Mouse (Mus musculus) urinary bladder, postnatal 4 days (tissue): ENCODE results near the gene Micall2.

Experiments used
- DNase-seq, 2 experiments: peaks; one replicate each; pipeline ENCODE4 v3.0.0; 2021 to 2022; ENCODE audit warnings: low spot score in 2 of 2

Gene Micall2

DNA sequence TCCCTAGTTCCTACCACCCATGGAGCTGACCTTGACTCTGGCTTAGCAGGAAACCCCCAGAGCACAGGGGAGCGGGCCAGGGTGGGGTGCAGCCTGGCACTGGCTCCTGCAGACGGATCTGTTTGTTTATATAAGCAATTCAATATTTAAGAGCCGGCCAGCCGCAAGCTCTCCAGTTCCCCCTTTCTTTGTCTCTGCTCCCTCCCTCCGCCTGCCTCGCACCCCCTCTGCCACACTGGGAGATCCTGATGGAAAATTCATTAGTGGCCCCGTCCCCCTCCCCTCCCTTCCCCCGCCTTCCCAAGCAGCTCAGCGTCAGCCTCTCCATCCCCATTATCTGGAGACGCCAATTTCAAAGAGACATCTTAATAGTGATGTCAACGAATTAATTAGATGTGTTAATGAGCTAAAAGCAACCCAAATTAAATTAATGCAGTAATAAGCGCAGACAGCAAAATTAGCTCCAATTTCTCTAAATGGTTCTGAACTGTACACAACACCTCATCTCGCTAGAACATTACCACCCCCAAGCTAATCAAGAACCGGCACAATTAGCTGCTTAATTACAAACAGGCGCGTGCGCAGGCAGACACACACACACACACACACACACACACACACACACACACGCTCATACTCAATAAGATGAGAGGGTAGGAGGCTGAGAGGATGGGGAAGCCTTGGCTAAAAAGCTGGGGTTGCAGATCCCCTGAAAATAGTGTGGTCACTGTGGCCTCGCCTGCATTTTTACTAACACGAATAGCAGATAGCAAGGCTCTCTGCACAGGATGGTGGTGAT, 54.1 kb downstream of the Micall2 start:
- no peak for DNase-seq

GRCm38 (mm10) chr5:139675707-139675967, 60.5 kb downstream of the Micall2 start:
- DNase-seq = no peak

DNA sequence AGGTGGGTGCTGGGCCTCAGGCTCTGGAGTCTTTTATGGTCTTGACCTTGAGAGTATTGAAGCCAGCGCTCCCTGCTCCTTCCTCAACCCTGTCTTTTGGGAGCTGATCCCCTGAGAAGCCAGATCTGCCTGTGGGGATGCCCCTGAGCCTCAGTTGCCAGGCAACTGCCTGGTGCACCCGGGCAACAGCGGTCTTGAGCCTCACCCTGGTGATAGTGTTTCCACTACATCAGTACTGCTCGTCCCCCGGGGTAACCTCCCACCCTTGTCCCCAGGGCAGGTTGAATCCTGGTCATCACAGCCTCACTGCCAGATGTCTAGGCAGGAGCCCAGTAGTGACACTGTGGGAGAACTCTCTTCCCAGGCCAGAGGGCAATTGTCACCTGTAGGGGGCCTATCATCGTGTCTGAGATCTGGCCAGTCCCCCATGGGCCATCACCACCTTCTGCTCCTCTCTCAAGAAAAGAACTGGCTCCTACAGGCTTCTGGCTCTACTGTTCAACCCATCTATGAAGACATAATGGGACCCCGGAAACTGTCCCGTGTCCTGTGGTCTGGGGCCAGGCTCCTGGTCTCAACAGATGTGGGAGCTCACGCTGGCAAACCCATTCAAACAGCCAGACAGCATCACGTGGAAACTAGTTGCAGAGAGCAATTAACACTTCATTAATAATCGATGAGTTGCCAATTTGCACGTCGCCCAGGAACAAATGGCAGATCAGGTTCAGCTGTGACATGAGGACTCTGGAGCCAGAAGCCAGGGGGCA, 61.0 kb downstream of the Micall2 start:
- no peak for DNase-seq

- DNase-seq = no peak
These were observed 66.8 kb downstream of the Micall2 start for GRCm38 (mm10) chr5:139669380-139669779.

GRCm38 (mm10) chr5:139668494-139668893, 67.6 kb downstream of the Micall2 start:
- DNase-seq = peak; percentile 59 to 75

GRCm38 (mm10) chr5:139666496-139666895, 69.6 kb downstream of the Micall2 start:
- no peak for DNase-seq

DNA sequence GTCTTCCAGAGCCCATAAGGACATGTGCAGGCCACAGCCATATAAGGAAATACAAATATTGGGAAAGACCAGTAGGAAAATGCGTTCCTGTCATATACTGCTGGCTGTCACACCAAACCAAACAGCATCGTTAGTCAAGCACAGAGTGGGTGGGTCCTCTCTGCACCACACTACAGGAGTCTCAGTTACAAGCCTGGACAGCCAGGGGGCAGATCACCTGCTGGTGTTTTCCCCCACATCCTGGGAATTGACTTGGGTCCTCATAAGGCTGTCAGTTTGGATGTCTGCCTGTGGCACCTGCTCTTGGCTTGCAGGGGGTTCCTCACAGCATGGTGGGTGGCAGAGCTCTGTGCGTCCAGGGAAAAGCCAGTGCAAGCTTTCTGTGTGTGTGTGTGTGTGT, 70.8 kb downstream of the Micall2 start:
- DNase-seq = no peak

DNA sequence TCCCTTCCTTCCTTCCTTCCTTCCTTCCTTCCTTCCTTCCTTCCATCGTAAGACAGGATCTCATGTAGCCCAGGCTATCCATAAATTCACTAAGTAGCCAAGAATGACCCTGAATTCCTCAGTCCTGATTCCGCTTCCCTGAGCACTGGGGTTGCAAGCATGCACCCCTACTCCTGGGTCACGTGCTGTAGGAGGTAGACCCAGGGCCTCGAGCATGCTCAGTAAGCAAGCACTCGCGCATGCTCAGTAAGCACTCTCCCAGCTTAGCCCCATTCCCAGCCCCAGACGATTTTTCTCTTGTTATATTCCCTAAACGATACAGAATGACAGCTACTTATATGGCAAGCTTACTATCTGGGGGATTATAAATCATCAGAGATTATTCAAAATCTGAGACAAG, 74.4 kb downstream of the Micall2 start:
- no peak for DNase-seq

- DNase-seq = no peak
These were observed 76.8 kb downstream of the Micall2 start for GRCm38 (mm10) chr5:139659307-139659706.

DNA sequence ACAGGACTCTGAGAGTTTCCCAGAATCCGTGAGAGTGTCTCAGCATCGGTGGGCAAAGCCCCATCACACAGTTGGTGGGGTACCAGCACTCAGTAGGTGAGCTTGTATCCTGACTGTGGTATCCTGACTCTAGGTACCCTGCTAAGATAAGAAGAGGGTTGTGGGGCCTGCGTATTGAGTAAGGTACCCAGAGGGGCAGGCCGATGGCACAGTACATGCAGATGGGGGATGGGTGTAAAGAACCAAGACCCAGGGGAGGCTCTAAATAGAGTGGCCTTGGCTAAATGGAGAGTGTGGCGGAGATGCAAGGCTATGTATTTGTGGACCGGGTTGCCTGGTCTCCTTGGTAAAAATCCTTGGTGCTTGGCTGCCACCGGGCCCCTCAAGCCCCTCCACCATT, 77.3 kb downstream of the Micall2 start:
- DNase-seq = no peak

DNA sequence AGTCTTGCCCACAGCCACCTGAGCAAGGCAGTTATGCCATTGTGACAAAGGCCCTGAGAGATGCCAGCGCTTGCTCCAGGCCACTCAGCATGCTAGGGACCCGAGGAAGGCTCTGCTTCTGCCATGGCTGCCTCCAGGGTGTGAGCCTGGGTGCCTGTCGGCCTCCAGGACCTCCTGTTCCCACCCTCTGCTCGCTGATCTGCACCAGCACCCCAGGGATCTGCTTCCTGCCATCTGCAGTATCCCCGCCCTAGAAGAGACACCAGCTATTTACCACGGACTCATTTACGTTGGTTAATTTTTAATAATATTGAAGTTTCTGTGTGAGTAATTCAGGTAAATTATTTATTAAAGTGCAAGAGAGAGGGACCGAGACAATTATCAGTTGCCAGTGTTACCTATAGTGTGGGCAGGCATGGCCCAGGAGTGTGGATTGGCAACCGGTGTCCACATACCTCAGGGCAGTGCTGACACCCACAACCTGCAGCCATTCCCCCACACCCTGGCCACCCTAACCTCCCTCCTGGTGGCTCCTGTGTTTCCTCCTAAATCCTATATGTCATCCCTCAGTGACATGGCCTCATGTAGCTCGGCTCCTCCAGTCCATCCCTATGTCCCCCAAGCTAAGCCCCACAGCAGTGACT, 78.1 kb downstream of the Micall2 start:
- no peak for DNase-seq
